Mouse (Mus musculus): ENCODE data around the gene Hist1h2ad. TPM values are rescaled to one million over a fixed set of nuclear protein-coding genes. Genes with fewer than 3 reads are reported as not detected.

Hist1h2ad gene
- polyA plus RNA-seq, 1 experiment from 2014 or later, result 6.2 TPM

GRCm38 (mm10) chr13:23595185-23595584, 21.0 kb downstream of the Hist1h2ad start:
- 76% methylated on average over 2 of the region's 2 CpGs for WGBS
- no peak for ATAC-seq (ENCODE audit: insufficient number of reproducible peaks, insufficient read depth, low FRiP score, low read depth)
- H3K4me1 ChIP-seq (ENCODE audit: control insufficient read depth, insufficient read depth, low read length), result no peaks in the 10 kb centered on the region
- no peak overlapping the region for H3K4me3 ChIP-seq (ENCODE audit: low read depth, low read length)
- no peaks in the 10 kb centered on the region for H3K36me3 ChIP-seq (ENCODE audit: control insufficient read depth, insufficient read depth, low read length)
- no peak overlapping the region for H3K27ac ChIP-seq (ENCODE audit: low read length)
- no peaks in the 10 kb centered on the region for H3K9me3 ChIP-seq (ENCODE audit: control insufficient read depth, low read depth, low read length)
- H3K9ac ChIP-seq (replicated peaks; ENCODE audit: low read depth, low read length), result no peak overlapping the region
- H3K27me3 ChIP-seq (ENCODE audit: control insufficient read depth, insufficient read depth, low read length), result no peaks in the 10 kb centered on the region
- no peak overlapping the region for H3K4me2 ChIP-seq (replicated peaks; ENCODE audit: low read depth, low read length)

GRCm38 (mm10) chr13:23595622-23596372, 21.6 kb downstream of the Hist1h2ad start:
- no peaks in the 10 kb centered on the region for H3K36me3 ChIP-seq (ENCODE audit: control insufficient read depth, insufficient read depth, low read length)
- H3K27ac ChIP-seq (ENCODE audit: low read length), result no peak overlapping the region
- H3K4me2 ChIP-seq (replicated peaks; ENCODE audit: low read depth, low read length), result no peak overlapping the region
- H3K4me3 ChIP-seq (ENCODE audit: low read depth, low read length), result no peak overlapping the region
- H3K9me3 ChIP-seq (ENCODE audit: control insufficient read depth, low read depth, low read length), result no peaks in the 10 kb centered on the region
- H3K27me3 ChIP-seq (ENCODE audit: control insufficient read depth, insufficient read depth, low read length), result no peaks in the 10 kb centered on the region
- no peak overlapping the region for H3K9ac ChIP-seq (replicated peaks; ENCODE audit: low read depth, low read length)
- 81% methylated on average over 7 of the region's 7 CpGs for WGBS
- no peak for ATAC-seq (ENCODE audit: insufficient number of reproducible peaks, insufficient read depth, low FRiP score, low read depth)
- no peaks in the 10 kb centered on the region for H3K4me1 ChIP-seq (ENCODE audit: control insufficient read depth, insufficient read depth, low read length)

GRCm38 (mm10) chr13:23597957-23598356, 23.8 kb downstream of the Hist1h2ad start:
- no peak overlapping the region for H3K4me2 ChIP-seq (replicated peaks; ENCODE audit: low read depth, low read length)
- no peak for ATAC-seq (ENCODE audit: insufficient number of reproducible peaks, insufficient read depth, low FRiP score, low read depth)
- no peak overlapping the region for H3K27ac ChIP-seq (ENCODE audit: low read length)
- H3K36me3 ChIP-seq (ENCODE audit: control insufficient read depth, insufficient read depth, low read length), result no peaks in the 10 kb centered on the region
- H3K9me3 ChIP-seq (ENCODE audit: control insufficient read depth, low read depth, low read length), result no peaks in the 10 kb centered on the region
- no peak overlapping the region for H3K4me3 ChIP-seq (ENCODE audit: low read depth, low read length)
- no peaks in the 10 kb centered on the region for H3K4me1 ChIP-seq (ENCODE audit: control insufficient read depth, insufficient read depth, low read length)
- H3K9ac ChIP-seq (replicated peaks; ENCODE audit: low read depth, low read length), result no peak overlapping the region
- H3K27me3 ChIP-seq (ENCODE audit: control insufficient read depth, insufficient read depth, low read length), result no peaks in the 10 kb centered on the region
- WGBS, result 7% methylated on average over 9 of the region's 9 CpGs

GRCm38 (mm10) chr13:23603182-23603699, 29.1 kb downstream of the Hist1h2ad start:
- ATAC-seq (ENCODE audit: insufficient number of reproducible peaks, insufficient read depth, low FRiP score, low read depth), result no peak
- Histone ChIP-seq H3K36me3 (ENCODE audit: control insufficient read depth, insufficient read depth, low read length) (no peaks in the 10 kb centered on the region), H3K27me3 (ENCODE audit: control insufficient read depth, insufficient read depth, low read length) (no peaks in the 10 kb centered on the region), H3K27ac (ENCODE audit: low read length) (no peak overlapping the region), H3K9me3 (ENCODE audit: control insufficient read depth, low read depth, low read length) (no peaks in the 10 kb centered on the region), H3K9ac (replicated peaks; ENCODE audit: low read depth, low read length) (no peak overlapping the region), H3K4me1 (ENCODE audit: control insufficient read depth, insufficient read depth, low read length) (no peaks in the 10 kb centered on the region), H3K4me2 (replicated peaks; ENCODE audit: low read depth, low read length) (no peak overlapping the region), H3K4me3 (ENCODE audit: low read depth, low read length) (no peak overlapping the region)
- WGBS, result 73% methylated on average over 7 of the region's 7 CpGs

GRCm38 (mm10) chr13:23604452-23604851, 30.3 kb downstream of the Hist1h2ad start:
- no peak for ATAC-seq (ENCODE audit: insufficient number of reproducible peaks, insufficient read depth, low FRiP score, low read depth)
- no peaks in the 10 kb centered on the region for H3K4me1 ChIP-seq (ENCODE audit: control insufficient read depth, insufficient read depth, low read length)
- no peak overlapping the region for H3K9ac ChIP-seq (replicated peaks; ENCODE audit: low read depth, low read length)
- no peak overlapping the region for H3K27ac ChIP-seq (ENCODE audit: low read length)
- WGBS, result 76% methylated on average over 3 of the region's 3 CpGs
- H3K9me3 ChIP-seq (ENCODE audit: control insufficient read depth, low read depth, low read length), result no peaks in the 10 kb centered on the region
- no peak overlapping the region for H3K4me2 ChIP-seq (replicated peaks; ENCODE audit: low read depth, low read length)
- H3K27me3 ChIP-seq (ENCODE audit: control insufficient read depth, insufficient read depth, low read length), result no peaks in the 10 kb centered on the region
- H3K4me3 ChIP-seq (ENCODE audit: low read depth, low read length), result no peak overlapping the region
- H3K36me3 ChIP-seq (ENCODE audit: control insufficient read depth, insufficient read depth, low read length), result no peaks in the 10 kb centered on the region

GRCm38 (mm10) chr13:23605052-23605451, 30.9 kb downstream of the Hist1h2ad start:
- no peak overlapping the region for H3K9ac ChIP-seq (replicated peaks; ENCODE audit: low read depth, low read length)
- no peak overlapping the region for H3K4me3 ChIP-seq (ENCODE audit: low read depth, low read length)
- H3K9me3 ChIP-seq (ENCODE audit: control insufficient read depth, low read depth, low read length), result no peaks in the 10 kb centered on the region
- H3K27ac ChIP-seq (ENCODE audit: low read length), result no peak overlapping the region
- ATAC-seq (ENCODE audit: insufficient number of reproducible peaks, insufficient read depth, low FRiP score, low read depth), result no peak
- H3K27me3 ChIP-seq (ENCODE audit: control insufficient read depth, insufficient read depth, low read length), result no peaks in the 10 kb centered on the region
- no peaks in the 10 kb centered on the region for H3K36me3 ChIP-seq (ENCODE audit: control insufficient read depth, insufficient read depth, low read length)
- no peaks in the 10 kb centered on the region for H3K4me1 ChIP-seq (ENCODE audit: control insufficient read depth, insufficient read depth, low read length)
- H3K4me2 ChIP-seq (replicated peaks; ENCODE audit: low read depth, low read length), result no peak overlapping the region
- WGBS, result 95% methylated on average over 3 of the region's 3 CpGs

- 84% methylated on average over 4 of the region's 4 CpGs for WGBS
- no peak for ATAC-seq (ENCODE audit: insufficient number of reproducible peaks, insufficient read depth, low FRiP score, low read depth)
- Histone ChIP-seq H3K9ac (replicated peaks; ENCODE audit: low read depth, low read length) (no peak overlapping the region), H3K4me3 (ENCODE audit: low read depth, low read length) (no peak overlapping the region), H3K4me2 (replicated peaks; ENCODE audit: low read depth, low read length) (no peak overlapping the region), H3K27me3 (ENCODE audit: control insufficient read depth, insufficient read depth, low read length) (no peaks in the 10 kb centered on the region), H3K27ac (ENCODE audit: low read length) (no peak overlapping the region), H3K9me3 (ENCODE audit: control insufficient read depth, low read depth, low read length) (no peaks in the 10 kb centered on the region), H3K4me1 (ENCODE audit: control insufficient read depth, insufficient read depth, low read length) (no peaks in the 10 kb centered on the region), H3K36me3 (ENCODE audit: control insufficient read depth, insufficient read depth, low read length) (no peaks in the 10 kb centered on the region)
These were observed 35.0 kb downstream of the Hist1h2ad start for GRCm38 (mm10) chr13:23609209-23609608.

- ATAC-seq (ENCODE audit: insufficient number of reproducible peaks, insufficient read depth, low FRiP score, low read depth), result no peak
- no peak overlapping the region for H3K4me3 ChIP-seq (ENCODE audit: low read depth, low read length)
- no peak overlapping the region for H3K9ac ChIP-seq (replicated peaks; ENCODE audit: low read depth, low read length)
- H3K9me3 ChIP-seq (ENCODE audit: control insufficient read depth, low read depth, low read length), result no peaks in the 10 kb centered on the region
- H3K4me1 ChIP-seq (ENCODE audit: control insufficient read depth, insufficient read depth, low read length), result no peaks in the 10 kb centered on the region
- no peak overlapping the region for H3K27ac ChIP-seq (ENCODE audit: low read length)
- H3K4me2 ChIP-seq (replicated peaks; ENCODE audit: low read depth, low read length), result no peak overlapping the region
- H3K36me3 ChIP-seq (ENCODE audit: control insufficient read depth, insufficient read depth, low read length), result no peaks in the 10 kb centered on the region
- no peaks in the 10 kb centered on the region for H3K27me3 ChIP-seq (ENCODE audit: control insufficient read depth, insufficient read depth, low read length)
These were observed 35.7 kb downstream of the Hist1h2ad start for GRCm38 (mm10) chr13:23609844-23610243.

- H3K4me3 ChIP-seq (ENCODE audit: low read depth, low read length), result no peak overlapping the region
- H3K27ac ChIP-seq (ENCODE audit: low read length), result no peak overlapping the region
- H3K4me2 ChIP-seq (replicated peaks; ENCODE audit: low read depth, low read length), result no peak overlapping the region
- no peaks in the 10 kb centered on the region for H3K9me3 ChIP-seq (ENCODE audit: control insufficient read depth, low read depth, low read length)
- 71% methylated on average over 2 of the region's 2 CpGs for WGBS
- no peaks in the 10 kb centered on the region for H3K4me1 ChIP-seq (ENCODE audit: control insufficient read depth, insufficient read depth, low read length)
- H3K9ac ChIP-seq (replicated peaks; ENCODE audit: low read depth, low read length), result no peak overlapping the region
- H3K27me3 ChIP-seq (ENCODE audit: control insufficient read depth, insufficient read depth, low read length), result no peaks in the 10 kb centered on the region
- H3K36me3 ChIP-seq (ENCODE audit: control insufficient read depth, insufficient read depth, low read length), result no peaks in the 10 kb centered on the region
- ATAC-seq (ENCODE audit: insufficient number of reproducible peaks, insufficient read depth, low FRiP score, low read depth), result no peak
These were observed 36.2 kb downstream of the Hist1h2ad start for GRCm38 (mm10) chr13:23610393-23610792.

Data from stomach, embryonic 14.5 days (tissue).